Mouse (Mus musculus): ENCODE measurements around the gene Tor1aip1.

DNA sequence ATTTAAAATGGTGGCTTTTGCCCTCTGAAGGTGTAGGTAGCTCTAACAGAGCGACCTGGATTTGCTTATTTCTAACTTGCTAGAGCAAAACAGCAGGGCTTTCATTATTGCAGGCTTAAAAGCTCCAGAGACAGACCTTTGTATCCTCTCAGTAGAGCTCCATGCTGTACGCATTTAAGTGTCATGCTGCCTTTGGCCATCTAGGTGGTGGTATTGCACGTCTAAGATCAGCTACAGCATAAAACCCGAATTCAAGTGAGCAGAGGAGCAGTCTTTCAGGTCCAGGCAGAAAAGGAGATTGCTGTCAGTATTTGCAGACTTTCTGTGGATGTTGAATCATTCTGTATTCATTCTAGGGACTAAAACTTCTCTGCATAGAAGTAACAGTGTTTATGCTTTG lies 6.7 kb upstream of the Tor1aip1 start:
- TF ChIP-seq CTCF (IDR thresholded peaks at IDR 0.05; ENCODE audit: extremely low read depth, insufficient read depth, insufficient read length, insufficient replicate concordance) (peak; percentile 22; the same call in 1 of the 2 replicates), POLR2A (IDR thresholded peaks at IDR 0.05; ENCODE audit: low read depth, low read length) (no peak)

All from spleen, adult 2 months (tissue).